Mouse (Mus musculus): Measurements from ENCODE around the gene Ajm1.

The Ajm1 gene

DNA sequence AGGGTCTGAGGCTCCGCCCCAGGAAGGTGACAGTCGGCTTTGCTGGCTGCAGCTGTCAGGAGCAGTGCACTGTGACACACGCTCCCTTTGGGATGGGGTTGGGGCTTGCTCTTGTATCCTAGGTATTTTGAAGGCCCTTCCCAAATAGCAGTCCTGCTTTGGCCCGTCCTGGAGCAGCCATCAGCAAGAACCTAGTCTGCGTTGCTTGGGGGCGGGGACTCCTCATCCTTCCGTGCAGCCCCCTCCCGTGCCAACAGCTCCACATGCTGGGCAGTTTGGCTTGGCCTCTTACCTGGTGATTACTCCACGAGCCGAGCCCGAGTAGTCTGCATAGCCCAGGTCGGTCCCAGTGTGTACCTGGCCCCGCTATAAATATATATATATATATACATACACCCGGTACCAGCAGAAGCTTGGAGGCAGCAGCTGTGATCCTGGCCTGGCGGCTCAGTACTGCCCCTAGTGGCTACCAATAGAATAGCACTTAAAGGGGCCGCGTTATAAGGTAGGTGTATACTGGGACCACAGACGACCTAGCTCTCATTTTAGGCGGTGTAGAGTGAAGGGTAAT is at the start of gene Ajm1:
Ajm1 (minus strand) TSS at position 464 of the 571 bp plus-strand sequence.
- DNase-seq (ENCODE audit: low read depth, low spot score): peak; percentile 63

GRCm38 (mm10) chr2:25628738-25629137 is 47.2 kb upstream of the Ajm1 start:
- DNase-seq (ENCODE audit: low read depth, low spot score): no peak

- no peak for DNase-seq (ENCODE audit: low read depth, low spot score)
Observed at GRCm38 (mm10) chr2:25627811-25628210, 46.3 kb upstream of the Ajm1 start, which contains the start of gene Fcna. TSS of gene Fcna (minus strand) at chr2:25628030.

DNA sequence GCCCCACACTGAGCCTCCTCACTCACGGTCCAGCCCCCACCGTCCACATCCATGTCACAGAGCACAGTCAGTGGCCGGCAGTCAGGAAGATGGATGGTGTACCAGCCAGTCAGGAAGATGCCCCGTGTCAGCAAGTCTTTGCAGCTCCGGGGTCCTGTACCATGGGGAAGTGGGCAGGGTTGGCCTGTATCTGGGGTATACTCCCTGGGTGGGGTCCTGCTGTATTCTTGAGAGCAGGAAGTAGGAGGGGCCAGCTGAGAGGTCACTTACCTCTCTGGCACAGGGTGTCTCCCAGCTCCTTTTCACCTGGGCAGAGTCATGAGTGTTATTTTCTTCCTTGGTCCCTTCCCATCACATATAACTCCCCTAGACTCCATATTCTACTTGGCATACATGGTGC is 44.4 kb upstream of the Ajm1 start:
- no peak for DNase-seq (ENCODE audit: low read depth, low spot score)

- DNase-seq (ENCODE audit: low read depth, low spot score): peak; percentile 92
Observed at GRCm38 (mm10) chr2:25621229-25622200, 40.0 kb upstream of the Ajm1 start, which contains the start of gene Tmem141. TSS of gene Tmem141 (minus strand) at chr2:25622005.

- no peak for DNase-seq (ENCODE audit: low read depth, low spot score)
Observed at GRCm38 (mm10) chr2:25620852-25621228, 39.3 kb upstream of the Ajm1 start.

- DNase-seq (ENCODE audit: low read depth, low spot score): no peak
Observed at GRCm38 (mm10) chr2:25620386-25620785, 38.8 kb upstream of the Ajm1 start.

- no peak for DNase-seq (ENCODE audit: low read depth, low spot score)
Observed at GRCm38 (mm10) chr2:25617578-25617977, 36.0 kb upstream of the Ajm1 start, which contains the start of gene Ccdc183. TSS of gene Ccdc183 (minus strand) at chr2:25617678.

GRCm38 (mm10) chr2:25616398-25616797 is 34.8 kb upstream of the Ajm1 start:
- DNase-seq (ENCODE audit: low read depth, low spot score): no peak

GRCm38 (mm10) chr2:25608671-25609070 is 27.1 kb upstream of the Ajm1 start:
- DNase-seq (ENCODE audit: low read depth, low spot score): no peak

GRCm38 (mm10) chr2:25607761-25608622 is 26.4 kb upstream of the Ajm1 start, which contains the start of gene Rabl6:
TSS of gene Rabl6 (minus strand) at chr2:25608521.
- peak; percentile 89 for DNase-seq (ENCODE audit: low read depth, low spot score)

DNA sequence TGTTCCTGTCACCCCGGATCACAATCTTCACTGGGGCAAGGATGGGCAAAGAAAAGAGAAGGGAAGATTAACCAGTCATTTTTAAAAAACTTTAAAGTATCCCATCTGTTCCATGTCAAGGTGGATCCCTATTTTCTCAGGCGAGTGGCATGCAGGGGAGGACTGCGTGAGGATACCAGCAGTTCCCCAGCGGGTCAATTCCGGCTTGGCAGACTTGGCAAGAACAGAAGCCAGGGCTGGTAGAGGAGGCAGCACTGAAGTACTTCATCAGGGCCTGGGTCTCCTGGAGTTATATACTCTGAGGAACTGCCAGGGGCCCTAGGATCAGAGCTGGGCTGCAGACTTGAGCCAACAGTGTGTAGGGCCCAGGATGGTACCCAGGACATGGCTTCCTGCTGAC is 21.0 kb upstream of the Ajm1 start:
- DNase-seq (ENCODE audit: low read depth, low spot score): no peak

GRCm38 (mm10) chr2:25600037-25600436 is 18.5 kb upstream of the Ajm1 start:
- no peak for DNase-seq (ENCODE audit: low read depth, low spot score)

DNA sequence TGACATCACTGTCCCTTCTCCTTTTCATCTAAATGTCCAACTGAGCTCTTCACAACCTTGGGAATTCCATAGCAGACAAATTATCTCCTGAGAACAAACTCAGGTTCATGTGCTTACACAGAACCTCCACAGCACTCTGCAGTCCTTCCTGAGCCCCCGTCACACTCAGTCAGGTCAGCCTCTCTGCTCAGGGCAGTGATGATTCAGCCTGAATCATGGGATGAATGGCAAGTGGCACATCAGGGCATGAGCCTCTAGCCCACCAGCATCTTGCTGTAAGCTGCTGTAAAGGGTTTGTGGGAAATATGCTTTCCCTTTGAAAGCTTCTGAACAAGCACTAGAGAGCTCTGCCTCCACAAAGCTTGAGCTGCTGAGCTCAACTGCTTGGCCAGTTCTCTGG is 17.2 kb upstream of the Ajm1 start:
- DNase-seq (ENCODE audit: low read depth, low spot score): no peak

GRCm38 (mm10) chr2:25596765-25597510 is 15.4 kb upstream of the Ajm1 start:
- no peak for DNase-seq (ENCODE audit: low read depth, low spot score)

GRCm38 (mm10) chr2:25591863-25592262 is 10.3 kb upstream of the Ajm1 start:
- peak; percentile 57 for DNase-seq (ENCODE audit: low read depth, low spot score)

- no peak for DNase-seq (ENCODE audit: low read depth, low spot score)
Observed at GRCm38 (mm10) chr2:25588227-25588907, 6.8 kb upstream of the Ajm1 start.

DNA sequence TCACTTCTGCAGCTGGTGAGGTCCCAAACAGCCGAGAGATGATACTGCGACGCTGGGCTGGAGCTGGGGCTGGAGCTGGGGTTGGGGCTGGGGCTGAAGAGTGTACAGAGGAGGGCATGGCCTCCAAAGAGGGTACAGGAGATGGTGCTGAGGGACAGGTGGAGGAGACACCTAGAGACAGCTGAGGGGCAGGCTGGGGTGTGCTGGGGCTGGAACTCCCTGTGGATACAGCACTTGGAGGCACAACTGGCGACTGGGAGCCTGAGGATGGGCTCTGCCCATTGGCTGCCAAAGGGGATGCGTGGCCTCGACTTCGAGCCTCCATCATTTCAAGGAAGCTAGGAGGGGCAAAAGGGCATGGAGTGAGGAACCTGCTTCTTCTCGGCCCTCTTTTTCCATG is 5.7 kb upstream of the Ajm1 start:
- no peak for DNase-seq (ENCODE audit: low read depth, low spot score)

DNA sequence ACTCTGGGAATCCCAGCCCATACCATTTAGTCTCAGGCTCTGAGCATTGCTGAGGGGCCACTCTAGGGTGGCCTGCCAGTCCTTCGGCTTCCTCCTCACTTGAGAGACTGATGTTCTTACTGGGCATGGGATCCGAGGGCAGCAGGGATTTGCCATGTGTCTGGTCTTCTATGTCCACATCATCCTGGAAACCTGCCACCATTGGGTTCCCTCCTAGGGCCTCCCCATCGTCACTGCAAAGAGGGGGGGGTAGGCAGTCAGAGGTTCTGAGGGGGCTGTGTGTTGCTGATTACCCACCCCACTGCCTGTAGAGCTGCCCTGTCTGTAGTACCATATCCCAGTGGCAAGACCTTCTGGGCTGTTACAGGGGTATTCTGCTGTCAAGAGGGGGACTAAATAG is 4.0 kb upstream of the Ajm1 start:
- DNase-seq (ENCODE audit: low read depth, low spot score): no peak

- no peak for DNase-seq (ENCODE audit: low read depth, low spot score)
Observed at GRCm38 (mm10) chr2:25584856-25585255, 3.3 kb upstream of the Ajm1 start.
